Mouse (Mus musculus) heart, adult 18-20 months (tissue): ENCODE measurements around the gene Gadd45g. TPM values are rescaled to one million over a fixed set of nuclear protein-coding genes. Genes with fewer than 3 reads are reported as not detected.
"Not testable (repeated sequence)": the region's sequence is repeated elsewhere in the genome, so short reads cannot be mapped to it uniquely, and the experiment has no call there.

Experiments
- DNase-seq, 2 experiments: peaks; one replicate each; pipeline ENCODE4 v3.0.0; 2021 to 2022; ENCODE audit warnings: mixed read lengths in 1 of 2
- total RNA-seq, 2 experiments: library from RNA; stranded (reverse); gene quantifications; 2 replicates each; pipeline ENCODE4 v1.2.3; 2021

Gadd45g gene
- total RNA-seq, 2 experiments from 2014 or later: 11.7 to 13.8 TPM

DNA sequence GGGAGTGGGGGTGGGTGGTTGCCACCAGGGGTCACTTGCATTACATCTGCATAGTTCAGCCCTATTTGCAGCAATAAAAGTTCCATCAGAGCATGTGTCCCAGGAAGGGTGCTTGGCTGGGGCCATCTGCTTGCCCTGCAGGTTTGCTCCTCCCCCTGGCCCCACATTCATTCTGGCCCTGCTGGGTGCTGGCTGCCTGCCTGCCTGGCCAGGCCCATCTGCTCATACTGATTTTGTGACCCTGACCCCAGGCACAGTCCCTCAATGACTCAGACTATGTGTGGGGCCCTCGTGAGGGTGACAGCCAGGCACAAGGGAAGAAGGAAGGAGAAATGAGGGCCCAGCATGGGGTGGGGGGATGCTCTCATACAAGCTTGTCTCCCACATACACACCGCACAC is 12.9 kb upstream of the Gadd45g start:
- DNase-seq: peak in 1 of 2 experiments; percentile 26

DNA sequence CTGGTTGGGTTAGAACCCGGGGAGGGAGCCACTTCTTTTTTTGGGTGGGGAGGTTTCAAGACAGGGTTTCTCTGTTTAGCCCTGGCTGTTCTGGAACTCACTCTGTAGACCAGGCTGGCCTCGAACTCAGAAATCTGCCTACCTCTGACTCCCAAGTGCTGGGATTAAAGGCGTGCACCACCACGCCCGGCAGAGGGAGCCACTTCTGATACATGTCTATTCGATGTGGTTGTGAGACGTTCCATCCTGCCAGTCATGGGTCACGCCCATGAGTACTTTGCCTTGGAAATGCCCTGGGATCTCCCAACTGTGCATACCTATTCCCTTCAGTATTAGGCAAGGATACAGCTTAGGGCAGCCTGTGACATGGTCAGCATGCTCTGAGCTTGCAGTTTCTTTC is 12.5 kb upstream of the Gadd45g start:
- DNase-seq: not testable (repeated sequence)

DNA sequence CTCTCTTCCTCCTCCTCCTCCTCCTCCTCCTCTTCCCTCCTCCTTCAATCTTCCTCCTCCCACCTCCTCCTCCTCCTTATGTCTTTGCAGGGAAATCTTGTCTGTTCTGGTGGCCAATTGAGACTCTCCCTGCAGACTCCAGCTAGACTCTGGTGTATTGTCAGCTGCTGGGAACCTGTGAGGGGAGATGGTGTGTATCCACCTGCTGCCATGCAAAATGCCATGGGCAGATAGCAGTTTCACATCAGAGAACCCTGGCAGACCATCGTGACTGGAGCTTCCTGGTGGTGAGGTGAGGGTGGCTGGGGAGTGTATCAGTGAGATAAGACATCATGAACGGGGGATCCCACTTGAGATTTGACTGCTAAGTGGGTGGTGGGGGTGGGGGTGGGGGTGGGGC is 12.0 kb upstream of the Gadd45g start:
- DNase-seq: no peak

DNA sequence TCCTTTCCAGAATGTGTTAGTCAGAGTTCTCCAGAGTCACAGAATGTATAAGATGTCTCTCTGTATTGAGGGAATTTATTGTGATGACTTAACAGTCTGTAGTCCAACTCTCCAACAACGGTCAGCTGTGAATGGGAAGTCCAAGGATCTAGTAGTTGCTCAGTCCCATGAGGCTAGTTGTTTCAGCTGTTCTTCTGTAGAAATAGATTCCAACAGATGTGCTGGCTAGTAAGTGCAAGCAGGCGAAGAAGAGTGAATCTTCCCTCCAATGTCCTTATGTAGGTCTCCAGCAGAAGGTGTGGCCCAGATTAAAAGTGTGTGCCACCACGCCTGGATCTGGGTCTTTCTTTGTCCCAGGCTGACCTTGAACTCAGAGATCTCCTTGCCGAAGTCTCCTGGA is 11.3 kb upstream of the Gadd45g start:
- not testable (repeated sequence) for DNase-seq

DNA sequence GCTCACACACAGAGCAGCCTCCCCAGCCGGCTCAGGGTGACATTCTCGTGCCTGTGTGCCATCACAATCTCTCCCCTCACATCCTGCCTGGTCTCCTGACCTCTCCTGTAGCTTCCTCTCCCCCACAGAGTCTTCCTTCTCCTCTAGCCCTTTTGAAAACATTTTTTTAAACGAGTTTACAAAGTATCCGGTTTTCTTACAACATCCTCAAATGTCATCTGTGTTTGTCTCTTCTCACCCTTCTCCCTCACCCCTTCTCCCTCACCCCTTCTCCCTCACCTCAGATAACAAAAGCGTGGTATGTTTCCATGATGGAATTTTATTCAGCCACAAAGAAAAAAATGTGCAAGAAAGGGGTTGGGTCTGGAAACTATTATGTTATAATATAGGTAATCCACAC is 9.1 kb upstream of the Gadd45g start:
- DNase-seq: no peak

DNA sequence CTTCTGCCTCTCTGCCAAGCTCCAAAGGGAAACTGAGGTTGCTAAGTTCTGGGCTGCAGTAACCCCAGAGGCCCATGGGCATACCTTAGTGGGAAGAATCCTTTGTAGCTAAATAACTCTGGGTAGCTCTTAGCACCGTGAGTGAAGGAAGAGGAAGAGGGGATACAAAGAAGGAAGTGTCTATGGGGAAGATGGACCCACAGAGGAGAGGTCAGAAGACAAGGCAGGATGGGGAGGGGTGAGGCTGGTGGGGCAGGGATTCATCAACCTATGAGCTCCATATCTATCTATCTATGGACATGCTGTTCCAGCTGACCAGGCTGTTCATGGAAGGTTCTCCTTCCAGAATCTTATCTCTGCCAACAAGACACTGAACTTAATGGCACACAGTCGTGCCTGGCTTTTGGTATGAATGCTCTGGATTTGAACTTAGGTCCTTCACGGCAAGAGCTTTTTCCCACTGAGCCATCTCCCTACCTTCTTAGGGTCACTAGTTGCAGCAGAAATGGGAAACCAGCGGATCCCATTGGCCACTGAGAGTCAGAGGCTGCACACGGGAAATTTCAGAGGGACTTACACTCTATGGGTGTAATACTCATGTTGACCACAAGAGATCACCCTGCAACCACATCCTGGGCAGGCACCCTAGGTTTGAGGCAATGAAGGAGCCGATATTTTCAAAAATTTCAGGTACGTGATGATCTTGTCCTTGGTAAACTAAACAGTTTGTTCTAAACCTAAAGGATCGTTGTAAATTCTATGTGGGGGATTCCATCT is 7.0 kb upstream of the Gadd45g start:
- DNase-seq: peak; percentile 42 to 68

DNA sequence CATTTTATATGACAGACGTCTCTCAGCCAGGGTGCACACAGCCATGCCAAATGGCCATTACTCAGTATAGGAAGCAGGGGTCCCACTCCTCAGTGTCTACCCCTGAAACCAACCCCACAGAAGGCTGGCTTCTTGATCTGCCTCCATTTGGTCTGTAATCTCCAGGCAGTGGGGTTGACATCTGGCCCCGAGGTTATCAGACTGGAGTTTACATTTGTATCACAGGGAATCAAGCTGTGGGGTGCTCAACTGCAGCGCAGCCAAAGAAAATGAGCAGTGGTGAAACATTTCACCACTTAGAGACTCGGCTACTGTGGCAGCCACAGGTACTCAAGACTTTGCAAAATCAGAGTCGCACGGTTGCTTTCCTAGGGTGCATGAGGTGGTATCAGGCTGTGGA is 5.8 kb upstream of the Gadd45g start:
- no peak for DNase-seq

DNA sequence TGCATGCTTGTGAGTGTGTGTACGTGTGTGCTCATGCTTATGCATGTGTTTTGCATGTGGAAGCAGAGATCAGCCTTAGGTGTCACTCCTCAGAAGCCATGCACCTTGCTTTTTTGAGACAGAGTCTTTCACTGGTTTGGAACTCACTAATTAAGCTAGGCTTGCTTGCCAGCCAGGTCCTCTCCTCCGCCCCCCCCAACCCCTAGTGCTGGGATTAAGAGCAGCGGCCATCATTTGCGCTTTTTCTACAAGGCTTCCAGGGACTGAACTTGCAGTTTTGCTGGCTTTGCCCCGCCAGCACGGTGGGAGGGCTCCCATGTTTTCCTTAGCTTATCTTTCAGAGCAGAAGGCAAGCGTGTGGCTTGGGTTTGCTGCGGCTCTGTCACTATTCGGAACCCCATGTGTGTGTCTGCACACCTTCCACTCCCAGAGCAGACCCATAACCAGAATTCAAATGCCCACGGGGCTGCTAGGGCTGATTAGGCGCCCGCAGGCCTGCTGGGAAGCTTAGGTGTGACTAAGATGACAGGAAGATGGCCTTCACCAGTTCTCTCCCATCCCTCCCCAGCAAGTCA is 4.8 kb upstream of the Gadd45g start:
- no peak for DNase-seq

DNA sequence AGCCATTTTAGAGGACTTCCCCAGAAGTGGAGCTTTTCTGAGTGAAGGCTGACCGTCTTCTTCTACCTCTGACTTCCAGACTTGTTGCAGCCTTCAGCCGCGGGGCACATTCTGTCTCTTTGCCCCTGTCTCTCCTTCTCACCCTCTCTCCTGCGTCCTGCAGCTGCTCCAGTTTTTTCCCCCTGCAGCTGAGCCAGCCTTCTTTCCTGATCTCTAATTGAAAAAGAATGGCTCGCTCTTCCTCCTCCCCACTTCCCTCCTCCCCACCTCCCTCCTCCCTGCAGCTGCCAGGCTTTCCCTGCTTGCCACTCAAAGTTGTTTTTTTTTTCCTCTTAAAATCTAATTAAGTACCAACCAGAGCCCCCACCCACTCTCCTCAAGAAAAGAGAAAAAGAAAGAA is 4.3 kb upstream of the Gadd45g start:
- no peak for DNase-seq

DNA sequence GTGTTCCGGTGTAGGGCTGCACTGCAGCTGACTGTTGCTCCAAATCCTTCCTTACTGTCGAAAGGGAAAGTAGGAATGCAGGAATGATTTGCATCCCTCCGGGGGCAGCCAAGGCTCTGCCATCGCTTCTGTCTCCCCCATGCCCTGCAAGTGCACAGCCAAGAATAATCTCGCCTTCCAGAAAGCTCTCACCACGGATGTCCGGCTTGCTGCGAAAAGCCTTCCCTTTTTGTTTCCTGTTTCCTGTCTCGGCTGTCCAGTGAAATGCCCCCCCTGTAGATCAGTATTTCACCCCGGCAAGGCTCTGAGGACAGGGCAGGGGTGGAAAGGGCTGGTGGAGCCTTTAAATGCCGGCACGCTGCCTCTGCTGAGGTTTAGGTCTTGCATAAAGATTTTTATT is 3.7 kb upstream of the Gadd45g start:
- peak in 1 of 2 experiments; percentile 41 for DNase-seq

DNA sequence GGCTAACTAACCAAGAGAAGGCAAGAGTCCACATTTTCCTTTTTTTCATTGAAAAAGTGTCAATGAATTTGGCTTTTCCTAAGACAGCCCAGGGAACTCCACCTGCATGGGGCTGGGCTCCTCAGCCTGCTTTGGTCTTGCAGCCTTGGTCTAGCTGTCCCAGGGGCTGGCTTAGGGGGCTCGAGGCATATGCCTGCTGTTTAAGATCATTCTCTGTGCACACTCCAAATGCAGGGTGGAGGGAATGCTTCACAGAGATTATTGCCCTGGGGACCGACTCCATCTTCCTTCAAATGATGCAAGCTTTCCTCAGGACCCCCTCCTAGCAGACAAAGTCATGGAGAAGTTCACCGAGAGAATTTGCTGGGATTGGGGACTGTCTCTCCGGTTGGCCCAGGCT is 3.2 kb upstream of the Gadd45g start:
- DNase-seq: no peak

DNA sequence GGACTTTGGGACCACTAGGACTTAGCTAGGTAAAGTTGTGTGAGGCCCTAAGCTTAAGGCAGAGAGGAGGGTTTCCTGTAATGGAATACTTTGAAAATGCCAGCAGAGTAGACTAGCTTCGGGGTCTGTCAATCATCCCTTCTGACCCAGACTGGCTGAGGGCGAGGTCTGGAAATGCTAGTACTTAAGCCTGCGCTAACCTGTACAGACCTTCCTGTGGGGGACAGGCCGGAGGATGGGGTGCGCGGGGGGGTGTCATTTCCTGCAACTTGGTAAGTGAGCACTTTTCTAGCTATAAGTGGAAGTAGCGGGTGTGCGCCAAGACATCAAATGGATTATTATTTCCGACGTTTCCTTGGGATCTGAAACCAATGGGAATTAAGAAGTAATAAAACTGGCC is 2.4 kb upstream of the Gadd45g start:
- no peak for DNase-seq

DNA sequence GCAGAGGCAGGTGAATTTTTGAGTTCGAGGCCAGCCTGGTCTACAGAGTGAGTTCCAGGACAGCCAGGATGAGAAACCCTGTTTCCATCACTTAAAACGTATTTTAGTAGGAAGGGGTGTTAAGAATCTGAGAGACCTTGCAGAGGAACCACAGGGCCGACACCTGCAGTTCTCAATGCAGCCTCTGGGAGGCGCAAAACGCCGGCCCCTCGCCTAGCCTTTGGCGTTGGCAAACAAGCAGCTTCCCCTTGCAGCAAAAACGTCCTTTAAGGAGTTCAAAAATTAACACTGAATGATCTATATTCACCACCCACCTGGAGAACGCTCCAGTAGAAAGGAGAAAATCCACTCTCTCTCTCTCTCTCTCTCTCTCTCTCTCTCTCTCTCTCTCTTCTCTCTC is 1.8 kb upstream of the Gadd45g start:
- peak; percentile 74 to 82 for DNase-seq

DNA sequence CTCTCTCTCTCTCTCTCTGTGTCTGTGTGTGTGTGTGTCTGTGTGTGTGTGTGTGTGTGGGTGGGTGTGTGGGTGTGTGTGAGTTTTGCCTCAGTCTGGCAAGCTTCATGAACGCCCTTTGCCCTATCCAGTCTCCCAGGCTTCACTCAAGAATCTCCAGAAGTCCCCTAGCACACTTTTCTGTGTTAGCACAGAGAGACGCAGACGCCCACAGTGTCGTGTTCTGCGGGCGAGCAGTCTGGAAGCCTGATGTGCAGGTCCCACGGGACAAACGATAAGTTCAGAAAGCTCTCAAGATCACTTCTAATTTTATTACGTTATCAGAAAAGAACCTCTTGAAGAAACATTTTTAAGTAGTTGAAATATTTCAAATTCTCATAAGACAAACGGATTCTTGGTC is 1.4 kb upstream of the Gadd45g start:
- DNase-seq: peak; percentile 41 to 64

DNA sequence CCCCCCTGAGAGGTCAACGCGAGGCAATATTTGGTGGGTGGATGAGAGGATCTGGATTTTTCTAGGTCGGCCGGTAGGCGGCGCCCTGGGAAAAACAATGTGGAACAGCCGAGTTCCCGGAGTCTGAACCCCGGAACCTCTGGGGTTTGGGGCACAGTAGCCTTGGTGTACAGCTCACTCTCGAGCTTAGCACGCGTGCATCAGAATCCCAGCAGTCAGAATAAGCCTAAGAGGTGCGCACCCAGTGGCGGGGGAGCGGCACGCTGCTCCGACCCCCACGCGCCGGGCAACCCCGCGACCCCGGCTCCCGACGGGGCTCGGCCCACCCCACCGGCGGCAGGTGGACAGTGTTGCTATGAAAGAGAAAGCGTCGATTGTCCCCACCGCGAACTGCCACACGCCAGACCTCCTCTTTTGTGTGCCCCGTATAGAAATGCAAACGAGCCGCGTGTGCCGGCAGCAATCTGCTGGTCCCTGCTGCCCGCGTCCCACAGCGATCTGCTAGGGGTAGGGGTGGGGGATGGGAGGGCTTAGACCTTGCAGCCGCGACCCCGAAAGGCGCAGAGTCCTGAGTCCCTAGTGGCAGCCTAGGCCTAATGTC is 787 bp upstream of the Gadd45g start:
- DNase-seq: peak; percentile 87 to 94

DNA sequence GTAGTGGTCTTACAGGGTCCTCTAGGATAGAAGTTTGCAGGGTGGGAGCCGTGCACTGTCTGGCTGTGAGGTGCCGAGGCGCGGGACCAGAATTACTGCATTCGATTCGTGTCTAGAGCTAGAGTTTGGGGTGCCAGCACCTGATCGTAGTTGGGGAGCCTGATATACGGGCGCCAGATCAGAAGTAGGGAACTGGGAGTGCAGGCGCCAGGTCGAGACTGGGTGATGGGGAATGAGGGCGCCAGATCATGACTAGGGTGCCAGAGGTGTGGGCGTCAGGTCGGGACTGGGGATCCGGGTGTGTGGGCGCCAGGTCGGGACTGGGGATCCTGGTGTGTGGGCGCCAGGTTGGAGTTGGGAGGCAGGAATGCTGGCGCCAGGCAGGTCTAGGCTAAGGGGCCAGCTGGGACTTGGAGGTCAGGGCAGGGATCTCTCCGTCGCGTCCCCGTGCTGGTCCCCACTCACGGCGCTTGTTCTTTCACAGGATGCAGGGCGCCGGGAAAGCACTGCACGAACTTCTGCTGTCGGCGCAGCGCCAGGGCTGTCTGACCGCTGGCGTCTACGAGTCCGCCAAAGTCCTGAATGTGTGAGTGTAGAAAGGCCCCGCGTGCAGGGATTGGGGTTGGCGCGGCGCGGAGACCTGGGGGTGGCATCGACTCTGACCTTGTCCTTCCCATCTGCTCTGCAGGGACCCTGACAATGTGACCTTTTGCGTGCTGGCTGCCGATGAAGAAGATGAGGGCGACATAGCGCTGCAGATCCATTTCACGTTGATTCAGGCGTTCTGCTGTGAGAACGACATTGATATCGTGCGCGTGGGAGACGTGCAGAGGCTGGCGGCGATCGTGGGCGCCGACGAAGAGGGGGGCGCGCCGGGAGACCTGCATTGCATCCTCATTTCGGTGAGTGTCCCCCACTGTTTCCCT is 653 bp downstream of the Gadd45g start:
- peak; percentile 86 to 88 for DNase-seq

DNA sequence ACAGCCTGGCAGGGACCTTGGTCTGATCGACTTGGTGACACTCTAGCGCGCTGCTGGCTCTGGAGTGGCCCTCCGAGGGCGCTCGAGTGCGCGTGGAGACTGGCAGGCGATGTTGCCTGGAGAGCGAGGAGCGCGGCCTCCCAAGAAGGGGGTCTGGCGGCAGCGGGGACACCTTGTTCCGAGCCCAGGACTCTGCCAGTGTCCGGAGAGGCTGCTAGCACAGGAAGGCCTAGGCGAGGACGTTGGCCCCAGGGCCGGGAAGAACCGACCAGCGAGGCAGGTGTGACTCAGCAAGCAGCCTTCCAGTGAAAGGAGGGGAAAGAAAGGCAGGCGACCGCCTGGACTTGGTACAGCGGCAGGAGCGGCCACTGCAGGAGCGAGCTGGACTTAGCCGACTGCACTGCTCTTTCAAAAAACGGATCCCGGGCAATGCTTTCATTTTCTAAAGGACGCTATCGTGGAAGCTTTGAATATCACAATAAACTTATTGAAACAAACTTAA is 1.6 kb downstream of the Gadd45g start:
- DNase-seq: peak; percentile 88 to 91

DNA sequence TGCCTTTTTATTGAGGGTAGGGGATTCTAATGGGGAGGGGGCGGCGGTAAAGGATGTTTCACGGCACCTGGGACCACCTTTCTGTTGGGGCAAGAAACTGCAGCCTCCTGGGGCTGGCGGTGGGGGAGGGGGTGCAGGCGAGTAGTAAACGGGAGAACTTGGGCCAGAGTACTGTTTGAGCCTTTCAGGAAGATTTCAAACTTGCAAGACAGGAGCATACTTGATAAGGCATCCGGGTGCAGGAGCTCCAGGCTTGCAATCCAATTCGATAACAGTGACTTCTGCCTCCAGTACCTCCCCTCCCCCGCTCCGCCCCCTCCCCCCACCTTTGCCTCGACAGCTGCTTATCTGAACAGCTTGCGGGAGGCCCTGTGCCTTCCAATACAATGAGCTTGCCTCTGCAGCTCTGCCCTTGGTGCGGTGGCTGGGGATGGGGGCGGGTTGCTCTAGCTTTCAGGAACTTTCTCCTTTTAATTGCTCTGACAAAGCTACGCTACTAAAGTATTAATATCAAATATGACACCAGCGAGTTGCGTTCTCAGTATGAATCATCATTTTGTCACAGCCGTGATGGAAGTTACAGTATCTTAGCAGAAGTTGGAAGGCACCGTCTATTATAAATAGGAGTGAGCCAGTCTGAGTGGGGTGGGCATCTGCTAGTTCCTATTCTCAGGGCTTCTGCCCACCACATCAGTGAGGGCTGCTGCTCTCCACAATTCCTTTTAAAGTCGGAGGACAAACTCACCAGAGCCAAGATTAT is 2.2 kb downstream of the Gadd45g start:
- DNase-seq: peak; percentile 46 to 72

DNA sequence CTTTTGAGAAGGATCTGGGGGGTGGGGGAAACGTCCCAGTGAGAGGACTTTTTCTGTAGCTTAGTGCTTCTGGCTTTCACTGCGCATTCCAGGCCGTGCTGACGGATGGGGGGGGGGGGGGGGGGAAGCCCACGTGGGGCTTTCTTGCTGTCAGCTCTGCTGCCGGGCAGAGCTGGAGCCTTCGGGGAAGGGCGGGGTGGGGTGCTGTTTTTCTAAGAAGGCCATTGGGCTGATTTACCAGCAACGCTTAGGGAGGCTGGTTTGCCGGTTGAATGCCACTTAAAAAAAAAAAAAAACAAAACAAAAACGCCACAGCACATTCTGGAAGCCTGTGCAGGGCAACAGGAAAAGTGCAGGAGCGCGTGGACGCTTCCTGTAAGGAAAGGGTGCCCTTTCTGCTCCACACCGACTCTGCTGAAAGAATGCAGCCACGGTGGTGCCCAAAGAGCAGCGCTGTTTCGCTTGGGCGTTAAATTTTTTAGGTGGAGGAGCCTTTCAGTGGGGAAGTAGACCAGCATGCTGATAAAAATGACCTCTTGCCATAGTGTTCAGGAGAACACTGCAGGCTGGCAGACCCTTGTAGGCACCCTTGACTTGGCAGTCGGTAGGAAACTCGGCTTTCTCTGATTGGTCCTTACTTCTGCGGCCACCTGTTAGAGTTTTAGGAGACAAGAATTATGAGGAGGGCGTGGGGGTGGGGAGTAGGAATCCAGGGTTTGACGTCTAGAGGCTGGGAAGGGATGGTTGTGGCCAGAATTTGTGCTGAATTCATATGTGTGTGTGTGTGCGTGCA is 3.0 kb downstream of the Gadd45g start:
- peak; percentile 53 to 57 for DNase-seq

DNA sequence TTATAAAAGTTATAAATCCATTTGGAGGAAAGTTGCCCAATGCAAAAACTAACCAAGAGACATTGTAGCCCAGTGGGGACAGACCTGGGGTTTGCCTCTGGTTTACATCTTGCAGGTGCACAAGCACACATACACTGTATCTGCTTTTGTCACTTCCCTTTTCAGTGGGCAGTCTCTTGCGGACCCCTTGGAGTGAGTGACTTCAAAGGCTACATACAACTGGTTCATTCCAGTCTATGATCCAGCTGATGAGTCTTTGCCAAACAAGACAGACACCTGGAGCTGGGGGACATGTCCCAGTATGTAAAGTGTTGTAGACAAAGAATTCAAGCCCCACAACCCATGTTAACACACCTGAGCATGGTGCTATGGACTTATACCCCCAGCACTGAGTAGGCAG is 4.1 kb downstream of the Gadd45g start:
- DNase-seq: no peak
